Mouse (Mus musculus) C2C12 (cell line): ENCODE results near the gene RPS10-NUDT3.

Experiments used
- CEBPB ChIP-seq: IDR thresholded peaks from one replicate; pipeline ENCODE4 v1.6.1; 2011; ENCODE audit warnings: low read depth, mild to moderate bottlenecking, control low read depth, moderate library complexity
- CTCF ChIP-seq: IDR thresholded peaks from one replicate; pipeline ENCODE4 v1.5.1; 2011; ENCODE audit not compliant: control insufficient read depth, insufficient read depth, insufficient read length
- FOSL1 ChIP-seq: IDR thresholded peaks from one replicate; pipeline ENCODE4 v1.8.0; 2011; ENCODE audit warnings: mild to moderate bottlenecking, low read length; ENCODE audit not compliant: poor library complexity, insufficient read depth, severe bottlenecking
- MAX ChIP-seq: IDR thresholded peaks from one replicate; pipeline ENCODE4 v1.6.1; 2011; ENCODE audit warnings: mild to moderate bottlenecking, control low read depth
- MYOD1 ChIP-seq: IDR thresholded peaks from one replicate; pipeline ENCODE4 v1.6.1; 2011; ENCODE audit warnings: low read depth; ENCODE audit not compliant: control insufficient read depth, insufficient read length
- MYOG ChIP-seq: IDR thresholded peaks from one replicate; pipeline ENCODE4 v1.6.1; 2011; ENCODE audit not compliant: control insufficient read depth, insufficient read length; ENCODE audit errors: extremely low read depth
- USF1 ChIP-seq: IDR thresholded peaks from one replicate; pipeline ENCODE4 v1.6.1; 2011; ENCODE audit warnings: low read depth, mild to moderate bottlenecking, control low read depth, moderate library complexity

DNA sequence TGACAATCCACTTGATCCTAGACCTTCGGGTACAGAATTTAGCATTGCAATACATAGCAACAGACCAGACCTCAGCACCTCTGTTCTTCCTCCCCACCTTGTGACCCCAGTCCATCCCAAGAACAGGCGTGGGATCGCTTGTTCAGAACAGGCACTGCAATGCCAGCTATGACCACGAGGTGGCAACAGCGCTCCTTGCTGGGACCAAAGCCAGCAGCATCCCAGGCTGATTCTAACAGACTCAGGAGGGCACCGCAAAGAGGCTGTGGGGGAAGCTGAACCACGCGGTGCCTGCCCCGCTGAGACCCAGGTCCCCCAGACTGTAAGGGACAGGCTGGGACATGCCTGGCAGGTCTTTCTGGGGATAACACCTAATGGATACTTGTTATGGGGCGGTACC is 100.3 kb downstream of the RPS10-NUDT3 start:
- TF ChIP-seq CTCF (peak; percentile 98), FOSL1 (no peak), USF1 (no peak), MAX (no peak), MYOD1 (no peak), CEBPB (no peak), MYOG (no peak)
